In genomic region chr13:101800833-101801371, GRCm38 (mm10) we compare ENCODE assay signal across 9 mouse cellular contexts. TPM values are rescaled to one million over a fixed set of nuclear protein-coding genes. Genes with fewer than 3 reads are reported as not detected.
DNase-seq lines count a peak whose midpoint lies in the region; ATAC-seq and TF ChIP-seq lines count a peak whose summit lies in the region.
"Had no signal": no experiment of that assay in that cellular context is flagged by ENCODE, and none has a peak within 500 bp of the region (broad histone marks: within the 10 kb centered on the region; RNA-seq: fewer than 3 reads in every experiment).

No protein-coding gene starts in this region.

- no peak for TF ChIP-seq CTCF in heart, postnatal 0 days (IDR thresholded peaks at IDR 0.05; ENCODE audit: low read depth)
- no peak for TF ChIP-seq CTCF in cortical plate, adult 2 months (IDR thresholded peaks at IDR 0.05; ENCODE audit: extremely low read depth, insufficient read depth, low read length)

- no peak overlapping the region for H3K27ac ChIP-seq in heart, postnatal 0 days (ENCODE audit: low read depth)
- H3K27ac ChIP-seq in cortical plate, adult 2 months (ENCODE audit: insufficient read depth, low read length) = peak overlapping the region; percentile 23; the same call in 1 of the 2 replicates
- peak overlapping the region; percentile 84 for H3K27ac ChIP-seq in hindbrain, embryonic 14.5 days
- H3K27ac ChIP-seq in midbrain, embryonic 14.5 days (replicated peaks; ENCODE audit: low read depth, low read length) = peak overlapping the region; percentile 80

- TF ChIP-seq POLR2A in cortical plate, adult 2 months (IDR thresholded peaks at IDR 0.05; ENCODE audit: extremely low read depth, insufficient read depth, low read length) = no peak

- H3K4me3 ChIP-seq in heart, postnatal 0 days (ENCODE audit: low read depth, low read length) = peak overlapping the region; percentile 48
- peak overlapping the region; percentile 54 for H3K4me3 ChIP-seq in cortical plate, adult 2 months (ENCODE audit: insufficient read depth, low read length)
- H3K4me3 ChIP-seq in hindbrain, embryonic 14.5 days (replicated peaks; ENCODE audit: low read length) = peak overlapping the region; percentile 35
- H3K4me3 ChIP-seq in midbrain, embryonic 14.5 days (replicated peaks; ENCODE audit: low read depth, low read length) = peak overlapping the region; percentile 42

- H3K27me3 ChIP-seq in heart, postnatal 0 days (ENCODE audit: control insufficient read depth, insufficient read depth, low read length) = no peaks in the 10 kb centered on the region
- H3K27me3 ChIP-seq in hindbrain, embryonic 14.5 days (ENCODE audit: control insufficient read depth, insufficient read depth, low read length) = no peaks in the 10 kb centered on the region
- H3K27me3 ChIP-seq in midbrain, embryonic 14.5 days (ENCODE audit: control insufficient read depth, insufficient read depth, low read length) = no peaks in the 10 kb centered on the region
- H3K27me3 ChIP-seq: Patski had no signal

- 0 out of 2 replicates have a peak, but pooled peaks cover 5% of the 10 kb centered on the region for H3K4me1 ChIP-seq in heart, postnatal 0 days (ENCODE audit: control insufficient read depth, insufficient read depth)
- peaks cover 4% of the 10 kb centered on the region; the same call in 1 of the 2 replicates for H3K4me1 ChIP-seq in cortical plate, adult 2 months (ENCODE audit: control insufficient read depth, insufficient read depth, low read length)
- 0 out of 2 replicates have a peak, but pooled peaks cover 4% of the 10 kb centered on the region for H3K4me1 ChIP-seq in hindbrain, embryonic 14.5 days (replicated peaks; ENCODE audit: control insufficient read depth, insufficient read depth, low read length)
- peaks cover 16% of the 10 kb centered on the region; the same call in 1 of the 2 replicates for H3K4me1 ChIP-seq in midbrain, embryonic 14.5 days (ENCODE audit: control insufficient read depth, insufficient read depth, low read length)

- peak; percentile 17; the same call in 1 of the 2 replicates for ATAC-seq in heart, postnatal 0 days (ENCODE audit: insufficient read depth, low read depth)
- peak; percentile 53; the same call in 1 of the 2 replicates for ATAC-seq in hindbrain, embryonic 14.5 days (ENCODE audit: low FRiP score)
- ATAC-seq in midbrain, embryonic 14.5 days (ENCODE audit: low FRiP score, low TSS enrichment) = peak; percentile 62
- ATAC-seq in erythroid progenitor cell, adult 5-6 weeks (replicated peaks; ENCODE audit: low FRiP score, poor library complexity, severe bottlenecking) = no peak
- no peak for ATAC-seq in activated CD4-positive, CD25-positive, alpha-beta regulatory T cell, adult 4 months
- ATAC-seq: Patski had no signal

- no peaks in the 10 kb centered on the region for H3K9me3 ChIP-seq in heart, postnatal 0 days (replicated peaks; ENCODE audit: control insufficient read depth, low read length)
- no peaks in the 10 kb centered on the region for H3K9me3 ChIP-seq in hindbrain, embryonic 14.5 days (ENCODE audit: control insufficient read depth, low read length)
- no peaks in the 10 kb centered on the region for H3K9me3 ChIP-seq in midbrain, embryonic 14.5 days (ENCODE audit: control insufficient read depth, low read length)

- DNase-seq in heart, postnatal 0 days (ENCODE audit: low spot score) = no peak
- no peak for DNase-seq in heart, adult 8-10 months (ENCODE audit: low spot score)
- DNase-seq in hindbrain, embryonic 14.5 days (ENCODE audit: low spot score) = peak; percentile 60
- DNase-seq in midbrain, embryonic 14.5 days = no peak
- DNase-seq in natural killer cell, adult 2 months (ENCODE audit: low spot score in 2 of 2) = no peak

- no peak for TF ChIP-seq EP300 in heart, postnatal 0 days (IDR thresholded peaks at IDR 0.05; ENCODE audit: low read depth)

- 47% methylated on average over 10 of the region's 10 CpGs for WGBS in heart, postnatal 0 days
- 16% methylated on average over 10 of the region's 10 CpGs for WGBS in hindbrain, embryonic 14.5 days
- 14% methylated on average over 10 of the region's 10 CpGs for WGBS in midbrain, embryonic 14.5 days

- peak overlapping the region; percentile 69 for H3K4me2 ChIP-seq in heart, postnatal 0 days (ENCODE audit: low read depth, low read length)
- H3K4me2 ChIP-seq in hindbrain, embryonic 14.5 days (replicated peaks) = peak overlapping the region; percentile 73
- H3K4me2 ChIP-seq in midbrain, embryonic 14.5 days (ENCODE audit: low read length) = peak overlapping the region; percentile 73

- no peaks in the 10 kb centered on the region for H3K36me3 ChIP-seq in heart, postnatal 0 days (replicated peaks; ENCODE audit: control insufficient read depth, insufficient read depth, low read length)
- no peaks in the 10 kb centered on the region for H3K36me3 ChIP-seq in hindbrain, embryonic 14.5 days (replicated peaks; ENCODE audit: control insufficient read depth, insufficient read depth)
- H3K36me3 ChIP-seq in midbrain, embryonic 14.5 days (ENCODE audit: control insufficient read depth, insufficient read depth, low read length) = no peaks in the 10 kb centered on the region

- peak overlapping the region; percentile 61; the same call in 1 of the 2 replicates for H3K9ac ChIP-seq in heart, postnatal 0 days (replicated peaks; ENCODE audit: low read depth, low read length)
- H3K9ac ChIP-seq in hindbrain, embryonic 14.5 days = peak overlapping the region; percentile 72
- peak overlapping the region; percentile 75 for H3K9ac ChIP-seq in midbrain, embryonic 14.5 days (replicated peaks; ENCODE audit: low read length)

RNA-seq across cellular contexts. Expression of gene Pik3r1, which starts 32.9 kb away (rescaled TPM):
- 31.6 and 33.8 TPM in 2 replicates for total RNA-seq in heart, postnatal 0 days (2014; rRNA removed; ENCODE audit: low replicate concordance)
- polyA plus RNA-seq in heart, postnatal 0 days (2015; fragmentation: Nextera tagmentation; extraction: Ambion mirVana) = 13.6 and 16.3 TPM in 2 replicates
- 100 to 1,000 TPM; 107 to 140 (median 112) TPM for total RNA-seq in heart, adult 8-10 months (2022)
- 53.4 and 61.0 TPM in 2 replicates for polyA plus RNA-seq in cortical plate, adult 2 months (2012; rRNA removed)
- 86.7 and 94.5 TPM in 2 replicates for polyA plus RNA-seq in hindbrain, embryonic 14.5 days (2014; fragmentation: Nextera tagmentation; extraction: Ambion mirVana)
- polyA plus RNA-seq in midbrain, embryonic 14.5 days (2014; fragmentation: Nextera tagmentation; extraction: Ambion mirVana) = 60.2 and 63.3 TPM in 2 replicates
- total RNA-seq in erythroid progenitor cell, adult 5-6 weeks (2015; ENCODE audit: low replicate concordance) = 119 and 126 TPM in 2 replicates
- total RNA-seq in erythroid progenitor cell, adult 5-6 weeks (2017; ENCODE audit: low replicate concordance) = 173 and 241 TPM in 2 replicates
- 10 to 100 TPM; 62.7 to 97.2 TPM for polyA plus RNA-seq in activated CD4-positive, CD25-positive, alpha-beta regulatory T cell, adult 4 months (2017; shearing (Covaris generic))

Comparison
In these comparisons a context has a peak if more than half of its experiments do, and no peak if none do; other contexts are left out.
1. ATAC-seq: peak in heart, postnatal 0 days (single experiment), hindbrain, embryonic 14.5 days (single experiment) and midbrain, embryonic 14.5 days (single experiment); none in erythroid progenitor cell, adult 5-6 weeks (single experiment) and activated CD4-positive, CD25-positive, alpha-beta regulatory T cell, adult 4 months (single experiment).
2. Peak in every context shown above with its lines, with median percentiles within 50 percentile points of each other: H3K4me2 ChIP-seq, H3K4me3 ChIP-seq and H3K9ac ChIP-seq.